Mouse (Mus musculus) G1E (cell line): ENCODE measurements at regions not wholly inside any gene's neighbourhood (a gene's known extent, or its start where the extent isn't known, plus 50 kb on each side); places are given as distances from the start of the nearest gene placed in this dataset.

ENCODE experiments used
- ATAC-seq: 2 replicates; pipeline ENCODE4 v1.8.0; 2016; ENCODE audit warnings: mild to moderate bottlenecking; ENCODE audit not compliant: insufficient number of reproducible peaks, poor library complexity, low FRiP score, severe bottlenecking; ENCODE audit errors: extremely low read depth
- DNase-seq: peaks from one replicate; pipeline ENCODE4 v3.0.0; 2012; ENCODE audit warnings: low spot score
- H3K27me3 ChIP-seq: 2 replicates; pipeline ENCODE4 v1.6.1; 2012; ENCODE audit warnings: mild to moderate bottlenecking, low read length, inconsistent platforms; ENCODE audit not compliant: insufficient read depth
- H3K36me3 ChIP-seq: replicated peaks from 2 replicates; pipeline ENCODE3; 2012; ENCODE audit warnings: mild to moderate bottlenecking, inconsistent platforms
- H3K4me1 ChIP-seq: 2 replicates; pipeline ENCODE4 v1.6.1; 2012; ENCODE audit warnings: low read depth, low read length, inconsistent platforms, mixed read lengths; ENCODE audit not compliant: insufficient read depth
- H3K4me3 ChIP-seq: 2 replicates; pipeline ENCODE4 v1.5.1; 2012; ENCODE audit warnings: low read depth, mild to moderate bottlenecking, inconsistent platforms, low read length, moderate library complexity, mixed read lengths
- H3K9me3 ChIP-seq: replicated peaks from 2 replicates; pipeline ENCODE4 v1.6.1; 2012; ENCODE audit warnings: inconsistent platforms
- CTCF ChIP-seq: IDR thresholded peaks from 2 replicates; pipeline ENCODE4 v1.5.1; 2012; ENCODE audit warnings: low read depth, low read length, inconsistent platforms, mixed read lengths
- GATA1 ChIP-seq: IDR thresholded peaks from 2 replicates; pipeline ENCODE4 v1.6.1; 2012; ENCODE audit warnings: borderline replicate concordance, low read length, inconsistent platforms, mixed read lengths
- GATA2 ChIP-seq: IDR thresholded peaks from 2 replicates; pipeline ENCODE4 v1.6.1; 2012; ENCODE audit warnings: low read depth, low read length, inconsistent platforms, borderline replicate concordance
- POLR2AphosphoS5 ChIP-seq: IDR thresholded peaks from 2 replicates; pipeline ENCODE4 v1.6.1; 2012; ENCODE audit warnings: low read depth, low read length, inconsistent platforms; ENCODE audit not compliant: insufficient replicate concordance
- TAL1 ChIP-seq: conservative IDR thresholded peaks from 2 replicates; pipeline ENCODE4 v1.6.1; 2012; ENCODE audit warnings: low read depth, low read length, inconsistent platforms, mixed read lengths

GRCm38 (mm10) chr14:17427751-17428150 is 232.3 kb upstream of the Thrb start:
- no peak for DNase-seq
- Histone ChIP-seq H3K9me3 (no peaks in the 10 kb centered on the region), H3K27me3 (no peaks in the 10 kb centered on the region), H3K4me1 (no peaks in the 10 kb centered on the region), H3K36me3 (no peaks in the 10 kb centered on the region), H3K4me3 (no peak overlapping the region)
- no peak for TF ChIP-seq TAL1
- no peak for TF ChIP-seq GATA1
- TF ChIP-seq CTCF, result no peak
- ATAC-seq, result no peak

- H3K36me3 ChIP-seq, result no peaks in the 10 kb centered on the region
- DNase-seq (no peak), ATAC-seq (no peak)
- H3K4me1 ChIP-seq, result no peaks in the 10 kb centered on the region
- H3K27me3 ChIP-seq, result no peaks in the 10 kb centered on the region
- H3K9me3 ChIP-seq, result no peaks in the 10 kb centered on the region
- TF ChIP-seq TAL1 (no peak), GATA1 (no peak), POLR2AphosphoS5 (no peak), CTCF (no peak)
- H3K4me3 ChIP-seq, result no peak overlapping the region
Observed at GRCm38 (mm10) chr14:17429157-17429556, 230.9 kb upstream of the Thrb start.

- Histone ChIP-seq H3K4me3 (no peak overlapping the region), H3K27me3 (no peaks in the 10 kb centered on the region), H3K36me3 (no peaks in the 10 kb centered on the region), H3K4me1 (no peaks in the 10 kb centered on the region), H3K9me3 (no peaks in the 10 kb centered on the region)
- no peak for ATAC-seq
- TF ChIP-seq POLR2AphosphoS5, result no peak
- TF ChIP-seq GATA1, result no peak
- no peak for TF ChIP-seq CTCF
- TF ChIP-seq GATA2, result no peak
- no peak for TF ChIP-seq TAL1
- no peak for DNase-seq
Observed at GRCm38 (mm10) chr14:17433346-17433745, 226.7 kb upstream of the Thrb start.

- Histone ChIP-seq H3K4me3 (no peak overlapping the region), H3K4me1 (no peaks in the 10 kb centered on the region), H3K27me3 (no peaks in the 10 kb centered on the region), H3K9me3 (no peaks in the 10 kb centered on the region), H3K36me3 (no peaks in the 10 kb centered on the region)
- ATAC-seq (no peak), DNase-seq (no peak)
- no peak for TF ChIP-seq TAL1
- no peak for TF ChIP-seq CTCF
- no peak for TF ChIP-seq POLR2AphosphoS5
- no peak for TF ChIP-seq GATA2
- no peak for TF ChIP-seq GATA1
Observed at GRCm38 (mm10) chr14:17457946-17458345, 202.1 kb upstream of the Thrb start.

GRCm38 (mm10) chr14:17478963-17479362 is 181.1 kb upstream of the Thrb start:
- Histone ChIP-seq H3K36me3 (no peaks in the 10 kb centered on the region), H3K4me1 (no peaks in the 10 kb centered on the region), H3K27me3 (0 out of 2 replicates have a peak, but pooled peaks cover 2% of the 10 kb centered on the region), H3K9me3 (no peaks in the 10 kb centered on the region), H3K4me3 (no peak overlapping the region)
- TF ChIP-seq GATA1 (no peak), CTCF (no peak)
- ATAC-seq, result no peak
- no peak for DNase-seq

- ATAC-seq (no peak), DNase-seq (no peak)
- Histone ChIP-seq H3K27me3 (peaks cover 8% of the 10 kb centered on the region), H3K4me1 (no peaks in the 10 kb centered on the region), H3K4me3 (no peak overlapping the region), H3K9me3 (no peaks in the 10 kb centered on the region), H3K36me3 (no peaks in the 10 kb centered on the region)
- TF ChIP-seq GATA2, result no peak
- no peak for TF ChIP-seq GATA1
Observed at GRCm38 (mm10) chr14:17484866-17485265, 175.2 kb upstream of the Thrb start.

GRCm38 (mm10) chr14:17513756-17514155 is 146.3 kb upstream of the Thrb start:
- no peaks in the 10 kb centered on the region for H3K36me3 ChIP-seq
- no peak for ATAC-seq
- no peaks in the 10 kb centered on the region for H3K9me3 ChIP-seq
- DNase-seq, result no peak
- no peaks in the 10 kb centered on the region for H3K27me3 ChIP-seq
- H3K4me1 ChIP-seq, result no peaks in the 10 kb centered on the region
- TF ChIP-seq GATA2 (no peak), CTCF (no peak), POLR2AphosphoS5 (no peak), GATA1 (no peak), TAL1 (no peak)
- no peak overlapping the region for H3K4me3 ChIP-seq

GRCm38 (mm10) chr14:17522696-17523095 is 137.4 kb upstream of the Thrb start:
- no peaks in the 10 kb centered on the region for H3K36me3 ChIP-seq
- ATAC-seq, result no peak
- H3K9me3 ChIP-seq, result no peaks in the 10 kb centered on the region
- TF ChIP-seq TAL1 (no peak), GATA2 (no peak), CTCF (no peak), GATA1 (no peak), POLR2AphosphoS5 (no peak)
- H3K4me3 ChIP-seq, result no peak overlapping the region
- DNase-seq, result no peak
- H3K4me1 ChIP-seq, result no peaks in the 10 kb centered on the region
- no peaks in the 10 kb centered on the region for H3K27me3 ChIP-seq
